Mouse (Mus musculus): ENCODE data around the gene Slc35c2. TPM values are rescaled to one million over a fixed set of nuclear protein-coding genes. Genes with fewer than 3 reads are reported as not detected.

Gene Slc35c2
- polyA plus RNA-seq, 1 experiment from 2014 or later, result 62.4 TPM

- peaks cover 18% of the 10 kb centered on the region for H3K27me3 ChIP-seq (ENCODE audit: insufficient read depth, low read length)
- no peaks in the 10 kb centered on the region for H3K36me3 ChIP-seq (ENCODE audit: insufficient read depth, low read length)
- no peak overlapping the region for H3K4me3 ChIP-seq (ENCODE audit: low read length)
- ATAC-seq (ENCODE audit: low FRiP score, low TSS enrichment), result no peak
- peaks cover 1% of the 10 kb centered on the region; the same call in 1 of the 2 replicates for H3K4me1 ChIP-seq (ENCODE audit: insufficient read depth, low read length)
- H3K9me3 ChIP-seq (ENCODE audit: low read length), result no peaks in the 10 kb centered on the region
- 47% methylated on average over 8 of the region's 8 CpGs for WGBS
- H3K4me2 ChIP-seq (replicated peaks; ENCODE audit: low read depth, low read length), result no peak overlapping the region
- H3K9ac ChIP-seq (replicated peaks; ENCODE audit: low read length), result no peak overlapping the region
- no peak overlapping the region for H3K27ac ChIP-seq (ENCODE audit: low read length)
Measured at GRCm38 (mm10) chr2:165259859-165260258, 27.8 kb downstream of the Slc35c2 start.

GRCm38 (mm10) chr2:165258321-165258720 is 29.3 kb downstream of the Slc35c2 start:
- no peaks in the 10 kb centered on the region for H3K36me3 ChIP-seq (ENCODE audit: insufficient read depth, low read length)
- no peaks in the 10 kb centered on the region for H3K9me3 ChIP-seq (ENCODE audit: low read length)
- H3K4me1 ChIP-seq (ENCODE audit: insufficient read depth, low read length), result peaks cover 12% of the 10 kb centered on the region
- no peak for ATAC-seq (ENCODE audit: low FRiP score, low TSS enrichment)
- H3K4me3 ChIP-seq (ENCODE audit: low read length), result no peak overlapping the region
- no peak overlapping the region for H3K9ac ChIP-seq (replicated peaks; ENCODE audit: low read length)
- WGBS, result 68% methylated on average over 6 of the region's 6 CpGs
- H3K27me3 ChIP-seq (ENCODE audit: insufficient read depth, low read length), result peaks cover 33% of the 10 kb centered on the region
- no peak overlapping the region for H3K4me2 ChIP-seq (replicated peaks; ENCODE audit: low read depth, low read length)
- no peak overlapping the region for H3K27ac ChIP-seq (ENCODE audit: low read length)

- Histone ChIP-seq H3K9me3 (ENCODE audit: low read length) (no peaks in the 10 kb centered on the region), H3K4me3 (ENCODE audit: low read length) (no peak overlapping the region), H3K36me3 (ENCODE audit: insufficient read depth, low read length) (no peaks in the 10 kb centered on the region), H3K27me3 (ENCODE audit: insufficient read depth, low read length) (peaks cover 41% of the 10 kb centered on the region), H3K27ac (ENCODE audit: low read length) (no peak overlapping the region), H3K4me2 (replicated peaks; ENCODE audit: low read depth, low read length) (no peak overlapping the region), H3K9ac (replicated peaks; ENCODE audit: low read length) (no peak overlapping the region), H3K4me1 (ENCODE audit: insufficient read depth, low read length) (peaks cover 15% of the 10 kb centered on the region)
- WGBS, result 61% methylated on average over 11 of the region's 11 CpGs
- no peak for ATAC-seq (ENCODE audit: low FRiP score, low TSS enrichment)
Measured at GRCm38 (mm10) chr2:165257151-165257834, 30.4 kb downstream of the Slc35c2 start.

- Histone ChIP-seq H3K27me3 (ENCODE audit: insufficient read depth, low read length) (peaks cover 45% of the 10 kb centered on the region), H3K4me1 (ENCODE audit: insufficient read depth, low read length) (peaks cover 17% of the 10 kb centered on the region), H3K36me3 (ENCODE audit: insufficient read depth, low read length) (no peaks in the 10 kb centered on the region), H3K4me2 (replicated peaks; ENCODE audit: low read depth, low read length) (no peak overlapping the region), H3K27ac (ENCODE audit: low read length) (no peak overlapping the region), H3K9me3 (ENCODE audit: low read length) (no peaks in the 10 kb centered on the region), H3K9ac (replicated peaks; ENCODE audit: low read length) (no peak overlapping the region), H3K4me3 (ENCODE audit: low read length) (no peak overlapping the region)
- WGBS, result 73% methylated on average over 10 of the region's 10 CpGs
- no peak for ATAC-seq (ENCODE audit: low FRiP score, low TSS enrichment)
Measured at GRCm38 (mm10) chr2:165256213-165256612, 31.5 kb downstream of the Slc35c2 start.

GRCm38 (mm10) chr2:165253867-165254266 is 33.8 kb downstream of the Slc35c2 start:
- Histone ChIP-seq H3K4me2 (replicated peaks; ENCODE audit: low read depth, low read length) (no peak overlapping the region), H3K9me3 (ENCODE audit: low read length) (no peaks in the 10 kb centered on the region), H3K4me1 (ENCODE audit: insufficient read depth, low read length) (peaks cover 17% of the 10 kb centered on the region), H3K4me3 (ENCODE audit: low read length) (no peak overlapping the region), H3K27me3 (ENCODE audit: insufficient read depth, low read length) (peaks cover 47% of the 10 kb centered on the region), H3K36me3 (ENCODE audit: insufficient read depth, low read length) (no peaks in the 10 kb centered on the region), H3K27ac (ENCODE audit: low read length) (no peak overlapping the region), H3K9ac (replicated peaks; ENCODE audit: low read length) (no peak overlapping the region)
- no peak for ATAC-seq (ENCODE audit: low FRiP score, low TSS enrichment)
- 11% methylated on average over 10 of the region's 10 CpGs for WGBS

- 80% methylated on average over 8 of the region's 8 CpGs for WGBS
- ATAC-seq (ENCODE audit: low FRiP score, low TSS enrichment), result no peak
- H3K27me3 ChIP-seq (ENCODE audit: insufficient read depth, low read length), result peaks cover 45% of the 10 kb centered on the region
Measured at GRCm38 (mm10) chr2:165253269-165253668, 34.4 kb downstream of the Slc35c2 start.

GRCm38 (mm10) chr2:165252801-165253200 is 34.9 kb downstream of the Slc35c2 start:
- peaks cover 17% of the 10 kb centered on the region for H3K4me1 ChIP-seq (ENCODE audit: insufficient read depth, low read length)
- no peaks in the 10 kb centered on the region for H3K9me3 ChIP-seq (ENCODE audit: low read length)
- no peak overlapping the region for H3K9ac ChIP-seq (replicated peaks; ENCODE audit: low read length)
- no peak overlapping the region for H3K4me2 ChIP-seq (replicated peaks; ENCODE audit: low read depth, low read length)
- no peak overlapping the region for H3K4me3 ChIP-seq (ENCODE audit: low read length)
- no peaks in the 10 kb centered on the region for H3K36me3 ChIP-seq (ENCODE audit: insufficient read depth, low read length)
- WGBS, result 34% methylated on average over 9 of the region's 9 CpGs
- ATAC-seq (ENCODE audit: low FRiP score, low TSS enrichment), result no peak
- no peak overlapping the region for H3K27ac ChIP-seq (ENCODE audit: low read length)
- H3K27me3 ChIP-seq (ENCODE audit: insufficient read depth, low read length), result peaks cover 48% of the 10 kb centered on the region

More at GRCm38 (mm10) chr2:165253269-165253668, 34.4 kb downstream of the Slc35c2 start:
- no peak overlapping the region for H3K4me2 ChIP-seq (replicated peaks; ENCODE audit: low read depth, low read length)
- H3K9me3 ChIP-seq (ENCODE audit: low read length), result no peaks in the 10 kb centered on the region
- H3K4me3 ChIP-seq (ENCODE audit: low read length), result no peak overlapping the region
- no peak overlapping the region for H3K9ac ChIP-seq (replicated peaks; ENCODE audit: low read length)
- peaks cover 17% of the 10 kb centered on the region for H3K4me1 ChIP-seq (ENCODE audit: insufficient read depth, low read length)
- no peaks in the 10 kb centered on the region for H3K36me3 ChIP-seq (ENCODE audit: insufficient read depth, low read length)
- H3K27ac ChIP-seq (ENCODE audit: low read length), result no peak overlapping the region

- peaks cover 17% of the 10 kb centered on the region for H3K4me1 ChIP-seq (ENCODE audit: insufficient read depth, low read length)
- ATAC-seq (ENCODE audit: low FRiP score, low TSS enrichment), result no peak
- H3K4me2 ChIP-seq (replicated peaks; ENCODE audit: low read depth, low read length), result no peak overlapping the region
- no peak overlapping the region for H3K27ac ChIP-seq (ENCODE audit: low read length)
- 49% methylated on average over 8 of the region's 8 CpGs for WGBS
- no peaks in the 10 kb centered on the region for H3K36me3 ChIP-seq (ENCODE audit: insufficient read depth, low read length)
- no peaks in the 10 kb centered on the region for H3K9me3 ChIP-seq (ENCODE audit: low read length)
- H3K4me3 ChIP-seq (ENCODE audit: low read length), result no peak overlapping the region
- no peak overlapping the region for H3K9ac ChIP-seq (replicated peaks; ENCODE audit: low read length)
- H3K27me3 ChIP-seq (ENCODE audit: insufficient read depth, low read length), result peaks cover 50% of the 10 kb centered on the region
Measured at GRCm38 (mm10) chr2:165252381-165252780, 35.3 kb downstream of the Slc35c2 start.

- H3K4me1 ChIP-seq (ENCODE audit: insufficient read depth, low read length), result peaks cover 17% of the 10 kb centered on the region
- peaks cover 58% of the 10 kb centered on the region for H3K27me3 ChIP-seq (ENCODE audit: insufficient read depth, low read length)
- no peaks in the 10 kb centered on the region for H3K9me3 ChIP-seq (ENCODE audit: low read length)
- WGBS, result 26% methylated on average over 1 of the region's 1 CpGs
- no peaks in the 10 kb centered on the region for H3K36me3 ChIP-seq (ENCODE audit: insufficient read depth, low read length)
- H3K4me2 ChIP-seq (replicated peaks; ENCODE audit: low read depth, low read length), result no peak overlapping the region
- no peak overlapping the region for H3K9ac ChIP-seq (replicated peaks; ENCODE audit: low read length)
- no peak overlapping the region for H3K27ac ChIP-seq (ENCODE audit: low read length)
- no peak for ATAC-seq (ENCODE audit: low FRiP score, low TSS enrichment)
- H3K4me3 ChIP-seq (ENCODE audit: low read length), result no peak overlapping the region
Measured at GRCm38 (mm10) chr2:165250903-165251302, 36.8 kb downstream of the Slc35c2 start.

GRCm38 (mm10) chr2:165248967-165249366 is 38.7 kb downstream of the Slc35c2 start:
- H3K27me3 ChIP-seq (ENCODE audit: insufficient read depth, low read length), result peaks cover 60% of the 10 kb centered on the region

More at GRCm38 (mm10) chr2:165248967-165249366, 38.7 kb downstream of the Slc35c2 start:
- no peak overlapping the region for H3K4me2 ChIP-seq (replicated peaks; ENCODE audit: low read depth, low read length)
- no peak overlapping the region for H3K9ac ChIP-seq (replicated peaks; ENCODE audit: low read length)
- H3K4me3 ChIP-seq (ENCODE audit: low read length), result no peak overlapping the region
- no peak for ATAC-seq (ENCODE audit: low FRiP score, low TSS enrichment)
- H3K9me3 ChIP-seq (ENCODE audit: low read length), result no peaks in the 10 kb centered on the region; the same call in 1 of the 2 replicates
- no peak overlapping the region for H3K27ac ChIP-seq (ENCODE audit: low read length)
- no peaks in the 10 kb centered on the region for H3K36me3 ChIP-seq (ENCODE audit: insufficient read depth, low read length)
- H3K4me1 ChIP-seq (ENCODE audit: insufficient read depth, low read length), result peaks cover 7% of the 10 kb centered on the region; the same call in 1 of the 2 replicates
- WGBS, result 21% methylated on average over 3 of the region's 3 CpGs

Data from kidney, embryonic 16.5 days (tissue).